Mouse (Mus musculus) embryonic facial prominence, embryonic 14.5 days (tissue): Measurements from ENCODE around the gene Ctc1. TPM values are rescaled to one million over a fixed set of nuclear protein-coding genes. Genes with fewer than 3 reads are reported as not detected.

Source experiments
- ATAC-seq: fragments of 200-750 bp; cut with Nextera tagmentation; 2 replicates; pipeline ENCODE4 v1.8.0; 2017; ENCODE audit warnings: low read depth, moderate number of reproducible peaks, moderate TSS enrichment
- DNase-seq: peaks from one replicate; pipeline ENCODE4 v3.0.0-alpha.2; 2015; ENCODE audit warnings: low spot score
- H3K27ac ChIP-seq: fragments of 300-500 bp; sonication (generic); replicated peaks from 2 replicates; pipeline ENCODE4 v1.5.1; 2014; ENCODE audit warnings: low read depth, mild to moderate bottlenecking, low read length, moderate library complexity
- H3K27me3 ChIP-seq: fragments of 300-500 bp; sonication (generic); replicated peaks from 2 replicates; pipeline ENCODE4 v1.6.1; 2014; ENCODE audit warnings: low read length; ENCODE audit not compliant: control insufficient read depth, insufficient read depth
- H3K36me3 ChIP-seq: fragments of 300-500 bp; sonication (generic); 2 replicates; pipeline ENCODE4 v1.6.1; 2014; ENCODE audit warnings: low read length, mixed read lengths; ENCODE audit not compliant: control insufficient read depth, insufficient read depth
- H3K4me1 ChIP-seq: fragments of 300-500 bp; sonication (generic); 2 replicates; pipeline ENCODE4 v1.6.1; 2014; ENCODE audit warnings: antibody characterized with exemption, low read length; ENCODE audit not compliant: control insufficient read depth, insufficient read depth
- H3K4me2 ChIP-seq: fragments of 300-500 bp; sonication (generic); 2 replicates; pipeline ENCODE4 v1.6.1; 2014; ENCODE audit warnings: low read depth, mild to moderate bottlenecking, low read length, moderate library complexity, mixed read lengths
- H3K4me3 ChIP-seq: fragments of 300-500 bp; sonication (generic); 2 replicates; pipeline ENCODE4 v1.5.1; 2014; ENCODE audit warnings: low read depth, mild to moderate bottlenecking, low read length
- H3K9ac ChIP-seq: fragments of 300-500 bp; sonication (generic); 2 replicates; pipeline ENCODE4 v1.6.1; 2014; ENCODE audit warnings: low read depth, mild to moderate bottlenecking, low read length, moderate library complexity, mixed read lengths
- H3K9me3 ChIP-seq: fragments of 300-500 bp; sonication (generic); 2 replicates; pipeline ENCODE4 v1.6.1; 2016; ENCODE audit warnings: low read length; ENCODE audit not compliant: control insufficient read depth
- WGBS: fragments of 180-500 bp; shearing (Covaris S2); extraction: QIAGEN DNeasy Blood & Tissue Kit; methylation state at CpG from one replicate; pipeline ENCODE4 v1.1.7; 2014; 5-methylcytosine and 5-hydroxymethylcytosine counted together
- polyA plus RNA-seq: library from polyadenylated mRNA; unstranded; fragments of >200 nt; fragmentation: Nextera tagmentation; extraction: Ambion mirVana; gene quantifications from 2 replicates; pipeline ENCODE4 v1.2.1, GENCODE M21; 2014

Gene Ctc1
- polyA plus RNA-seq, 1 experiment from 2014 or later = 36.5 TPM

GRCm38 (mm10) chr11:69012071-69012601 lies 3.6 kb upstream of the Ctc1 start:
- Histone ChIP-seq H3K9ac (peak overlapping the region; percentile 71), H3K36me3 (no peaks in the 10 kb centered on the region), H3K27me3 (no peaks in the 10 kb centered on the region), H3K9me3 (no peaks in the 10 kb centered on the region), H3K4me2 (peak overlapping the region; percentile 84), H3K27ac (peak overlapping the region; percentile 85), H3K4me3 (peak overlapping the region; percentile 53), H3K4me1 (peaks cover 19% of the 10 kb centered on the region)
- ATAC-seq (peak; percentile 64), DNase-seq (peak; percentile 96)
- WGBS = under 1% methylated on average over 18 of the region's 18 CpGs

- H3K27ac ChIP-seq = peak overlapping the region; percentile 89
- H3K36me3 ChIP-seq = peaks cover 10% of the 10 kb centered on the region
- H3K9ac ChIP-seq = peak overlapping the region; percentile 87
- H3K4me2 ChIP-seq = peak overlapping the region; percentile 78
- H3K9me3 ChIP-seq = no peaks in the 10 kb centered on the region
- H3K4me3 ChIP-seq = peak overlapping the region; percentile 64
- DNase-seq (no peak), ATAC-seq (no peak)
- WGBS = 58% methylated on average over 3 of the region's 3 CpGs
- peaks cover 10% of the 10 kb centered on the region for H3K4me1 ChIP-seq
- H3K27me3 ChIP-seq = no peaks in the 10 kb centered on the region
Measured at GRCm38 (mm10) chr11:69016755-69017154, 1.0 kb downstream of the Ctc1 start.

- Histone ChIP-seq H3K4me2 (no peak overlapping the region), H3K27ac (no peak overlapping the region), H3K4me1 (peaks cover 7% of the 10 kb centered on the region), H3K27me3 (no peaks in the 10 kb centered on the region), H3K4me3 (no peak overlapping the region), H3K9ac (no peak overlapping the region), H3K9me3 (no peaks in the 10 kb centered on the region), H3K36me3 (peaks cover 49% of the 10 kb centered on the region)
- DNase-seq (no peak), ATAC-seq (no peak)
Measured at GRCm38 (mm10) chr11:69020691-69021090, 5.0 kb downstream of the Ctc1 start.

GRCm38 (mm10) chr11:69026562-69026961 lies 10.9 kb downstream of the Ctc1 start:
- Histone ChIP-seq H3K9me3 (no peaks in the 10 kb centered on the region), H3K27ac (no peak overlapping the region), H3K4me2 (no peak overlapping the region), H3K4me1 (no peaks in the 10 kb centered on the region), H3K4me3 (no peak overlapping the region), H3K9ac (no peak overlapping the region), H3K27me3 (no peaks in the 10 kb centered on the region), H3K36me3 (peaks cover 100% of the 10 kb centered on the region)
- ATAC-seq = no peak
- 89% methylated on average over 3 of the region's 3 CpGs for WGBS
- no peak for DNase-seq

- H3K27ac ChIP-seq = no peak overlapping the region
- no peak for ATAC-seq
- H3K36me3 ChIP-seq = peaks cover 96% of the 10 kb centered on the region
- no peaks in the 10 kb centered on the region for H3K9me3 ChIP-seq
- H3K4me3 ChIP-seq = no peak overlapping the region
- H3K27me3 ChIP-seq = no peaks in the 10 kb centered on the region
- no peak overlapping the region for H3K9ac ChIP-seq
- DNase-seq = no peak
- WGBS = 75% methylated on average over 2 of the region's 2 CpGs
- H3K4me2 ChIP-seq = no peak overlapping the region
- H3K4me1 ChIP-seq = no peaks in the 10 kb centered on the region
Measured at GRCm38 (mm10) chr11:69028805-69029204, 13.1 kb downstream of the Ctc1 start.

- ATAC-seq = no peak
Measured at GRCm38 (mm10) chr11:69033552-69033951, 17.8 kb downstream of the Ctc1 start.

GRCm38 (mm10) chr11:69034585-69034984 lies 18.9 kb downstream of the Ctc1 start:
- Histone ChIP-seq H3K9ac (no peak overlapping the region), H3K27ac (no peak overlapping the region), H3K27me3 (no peaks in the 10 kb centered on the region), H3K4me2 (no peak overlapping the region), H3K36me3 (peaks cover 62% of the 10 kb centered on the region), H3K9me3 (no peaks in the 10 kb centered on the region), H3K4me1 (peaks cover 19% of the 10 kb centered on the region), H3K4me3 (no peak overlapping the region)
- no peak for DNase-seq
- 96% methylated on average over 3 of the region's 3 CpGs for WGBS
- ATAC-seq = no peak

More at GRCm38 (mm10) chr11:69033552-69033951, 17.8 kb downstream of the Ctc1 start:
- H3K27ac ChIP-seq = no peak overlapping the region
- H3K27me3 ChIP-seq = no peaks in the 10 kb centered on the region
- 57% methylated on average over 9 of the region's 9 CpGs for WGBS
- no peak overlapping the region for H3K4me3 ChIP-seq
- H3K9me3 ChIP-seq = no peaks in the 10 kb centered on the region
- H3K4me1 ChIP-seq = peaks cover 10% of the 10 kb centered on the region
- H3K4me2 ChIP-seq = no peak overlapping the region
- no peak overlapping the region for H3K9ac ChIP-seq
- H3K36me3 ChIP-seq = peaks cover 72% of the 10 kb centered on the region
- no peak for DNase-seq

- peak overlapping the region; percentile 74; the same call in 1 of the 2 replicates for H3K27ac ChIP-seq
- ATAC-seq (no peak), DNase-seq (no peak)
- H3K4me2 ChIP-seq = peak overlapping the region; percentile 51
- H3K4me1 ChIP-seq = peaks cover 19% of the 10 kb centered on the region
- no peaks in the 10 kb centered on the region for H3K27me3 ChIP-seq
- H3K36me3 ChIP-seq = peaks cover 54% of the 10 kb centered on the region
- H3K4me3 ChIP-seq = no peak overlapping the region
- peak overlapping the region; percentile 40 for H3K9ac ChIP-seq
- WGBS = 82% methylated on average over 9 of the region's 9 CpGs
- H3K9me3 ChIP-seq = no peaks in the 10 kb centered on the region
Measured at GRCm38 (mm10) chr11:69035411-69035810, 19.7 kb downstream of the Ctc1 start.

- Histone ChIP-seq H3K9ac (peak overlapping the region; percentile 40), H3K4me3 (peak overlapping the region; percentile 53; the same call in 1 of the 2 replicates), H3K4me2 (peak overlapping the region; percentile 51), H3K36me3 (peaks cover 49% of the 10 kb centered on the region), H3K27me3 (no peaks in the 10 kb centered on the region), H3K4me1 (peaks cover 19% of the 10 kb centered on the region), H3K9me3 (no peaks in the 10 kb centered on the region), H3K27ac (peak overlapping the region; percentile 74; the same call in 1 of the 2 replicates)
- peak; percentile 19; the same call in 1 of the 2 replicates for ATAC-seq
- 7% methylated on average over 6 of the region's 8 CpGs for WGBS
- DNase-seq = peak; percentile 93
Measured at GRCm38 (mm10) chr11:69035849-69036248, 20.1 kb downstream of the Ctc1 start.
